Mouse (Mus musculus) C2C12 (cell line): ENCODE data around the gene Stxbp1.

ENCODE experiments used
- CTCF ChIP-seq: IDR thresholded peaks from one replicate; pipeline ENCODE4 v1.5.1; 2011; ENCODE audit not compliant: control insufficient read depth, insufficient read depth, insufficient read length
- MYOG ChIP-seq: IDR thresholded peaks from one replicate; pipeline ENCODE4 v1.6.1; 2011; ENCODE audit not compliant: control insufficient read depth, insufficient read length; ENCODE audit errors: extremely low read depth
- USF1 ChIP-seq: IDR thresholded peaks from one replicate; pipeline ENCODE4 v1.6.1; 2011; ENCODE audit warnings: low read depth, mild to moderate bottlenecking, control low read depth, moderate library complexity

- no peak for TF ChIP-seq CTCF
- TF ChIP-seq USF1: no peak
- TF ChIP-seq MYOG: no peak
These were observed 48.6 kb downstream of the Stxbp1 start for GRCm38 (mm10) chr2:32798251-32798962.
